Mouse (Mus musculus) liver, adult (tissue): ENCODE results near the gene Gjb5.

ENCODE experiments used
- GATA4 ChIP-seq: IDR thresholded peaks from 2 replicates; pipeline ENCODE4 v1.6.1; 2014; ENCODE audit warnings: mild to moderate bottlenecking, low read length; ENCODE audit not compliant: insufficient replicate concordance

Gene Gjb5

DNA sequence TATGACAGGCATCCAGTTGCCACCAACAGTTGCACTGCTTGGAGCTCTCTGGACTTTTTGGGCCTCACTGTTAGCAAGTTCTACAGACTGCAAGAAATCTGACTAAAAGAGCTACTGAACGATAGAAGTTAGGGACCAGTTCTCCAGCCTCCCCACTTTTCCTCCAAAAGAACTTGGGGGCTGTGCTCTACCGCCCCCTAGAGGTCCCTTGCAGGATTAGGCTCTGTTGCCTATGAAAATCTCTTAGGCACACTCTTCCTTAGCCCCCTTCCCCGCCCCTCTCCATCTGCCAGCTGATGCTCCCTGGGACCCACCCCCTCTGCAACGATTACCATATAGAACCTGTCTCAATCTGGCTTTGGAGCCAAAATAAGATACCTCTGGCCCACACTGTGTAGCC, 5.3 kb upstream of the Gjb5 start:
- TF ChIP-seq GATA4: no peak

GRCm38 (mm10) chr4:127362520-127362919, 4.5 kb upstream of the Gjb5 start:
- no peak for TF ChIP-seq GATA4

- TF ChIP-seq GATA4: no peak
These were observed 3.2 kb downstream of the Gjb5 start for GRCm38 (mm10) chr4:127354506-127355485.

GRCm38 (mm10) chr4:127353951-127354438, 4.0 kb downstream of the Gjb5 start, which contains the start of gene Gjb4:
Gene Gjb4 (minus strand): TSS chr4:127354081.
- no peak for TF ChIP-seq GATA4

DNA sequence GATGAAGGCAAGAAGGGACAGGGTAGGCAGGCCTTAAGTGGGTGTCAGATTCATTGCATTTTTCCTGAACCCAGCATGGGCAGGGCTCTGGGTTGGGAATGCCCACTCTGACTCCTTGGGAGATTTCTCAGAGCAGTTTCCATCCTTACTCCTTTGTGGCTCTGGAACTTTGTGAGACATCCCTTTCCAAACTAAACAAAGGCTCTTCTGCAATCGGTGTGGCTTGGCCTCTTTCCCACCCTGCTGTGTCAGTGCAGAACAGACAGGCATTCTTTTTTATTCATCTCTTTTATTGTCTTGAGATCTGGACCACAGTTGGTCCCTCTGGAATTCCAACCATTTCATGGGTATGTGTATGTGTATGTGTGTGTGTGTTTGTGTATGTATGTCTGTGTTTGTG, 5.4 kb downstream of the Gjb5 start:
- TF ChIP-seq GATA4: no peak

DNA sequence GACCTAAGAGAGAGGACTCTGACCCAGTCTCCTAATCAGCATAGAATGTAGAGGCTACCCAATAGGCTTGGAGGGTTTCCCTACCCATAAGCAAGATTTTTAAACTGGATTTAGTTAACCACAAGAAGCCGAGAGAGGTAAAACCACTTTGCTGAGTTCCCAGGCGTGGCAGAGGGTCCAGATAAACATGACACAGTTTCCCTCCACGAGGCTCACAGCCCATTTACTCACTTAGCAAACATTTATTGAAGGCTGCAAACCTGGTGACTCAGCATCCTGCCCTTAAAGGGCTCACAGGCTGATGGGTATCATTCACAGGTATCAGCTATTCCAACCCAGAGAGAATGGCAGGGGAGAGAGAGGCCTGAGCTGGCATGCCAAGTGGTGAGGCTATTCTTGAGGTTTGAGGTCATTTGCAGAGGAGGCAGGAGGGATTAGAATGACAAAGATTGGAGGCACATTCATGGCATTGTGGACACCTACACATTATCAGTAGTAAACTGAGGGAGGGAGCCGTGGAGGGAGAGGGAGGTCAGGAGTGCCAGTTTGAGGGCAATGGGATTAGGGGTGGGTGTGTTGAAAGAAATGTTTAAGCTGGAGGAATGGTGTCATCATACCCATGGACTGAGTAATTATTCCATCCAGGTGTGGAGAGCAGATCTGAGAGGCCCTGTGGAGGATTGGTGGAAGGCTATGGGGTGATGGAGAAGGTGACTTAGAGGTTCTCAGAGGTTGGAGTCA, 8.3 kb downstream of the Gjb5 start:
- TF ChIP-seq GATA4: no peak

GRCm38 (mm10) chr4:127345000-127345399, 13.0 kb downstream of the Gjb5 start:
- no peak for TF ChIP-seq GATA4

DNA sequence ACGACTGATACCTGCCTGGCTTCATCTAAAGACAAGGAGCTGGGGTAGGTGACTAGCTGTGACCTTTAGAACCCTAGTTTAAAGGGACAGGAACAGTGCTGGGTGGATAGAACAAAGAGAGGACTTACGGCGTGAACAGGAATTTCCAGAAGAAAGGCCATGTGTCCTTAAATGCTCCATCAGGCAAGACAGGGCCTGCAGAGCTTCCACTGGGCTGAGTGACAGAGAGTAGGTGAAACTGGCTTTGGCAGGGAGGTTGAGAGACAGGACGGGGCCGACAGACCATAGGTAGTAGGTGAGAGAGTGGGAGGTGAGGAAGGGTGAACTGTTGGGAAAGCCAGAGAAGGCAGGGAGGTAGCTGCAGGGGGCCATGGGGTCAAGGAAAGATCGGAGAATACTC, 16.6 kb downstream of the Gjb5 start:
- no peak for TF ChIP-seq GATA4

- TF ChIP-seq GATA4: no peak
These were observed 20.3 kb downstream of the Gjb5 start for GRCm38 (mm10) chr4:127337668-127338067.

- no peak for TF ChIP-seq GATA4
These were observed 23.0 kb downstream of the Gjb5 start for GRCm38 (mm10) chr4:127334870-127335504.

DNA sequence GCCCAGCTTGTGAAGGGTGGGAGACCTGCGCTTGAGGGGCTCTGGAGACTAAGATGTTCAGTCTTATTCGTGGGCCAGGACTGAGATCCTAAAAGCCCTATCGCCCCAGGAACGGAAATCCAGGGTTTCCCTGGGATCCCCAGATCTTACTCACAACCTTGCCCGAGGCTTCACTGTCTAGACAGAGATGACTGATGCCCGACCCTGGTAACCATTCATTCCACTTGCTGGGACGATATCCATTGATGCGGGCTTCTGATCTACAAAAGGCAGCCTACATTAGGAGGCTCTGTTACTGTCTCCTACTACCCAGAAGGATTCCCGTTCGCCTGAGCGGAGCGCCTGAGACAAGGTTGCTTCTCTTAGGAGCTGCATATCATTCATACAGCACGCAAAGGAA, 26.8 kb downstream of the Gjb5 start:
- TF ChIP-seq GATA4: no peak

DNA sequence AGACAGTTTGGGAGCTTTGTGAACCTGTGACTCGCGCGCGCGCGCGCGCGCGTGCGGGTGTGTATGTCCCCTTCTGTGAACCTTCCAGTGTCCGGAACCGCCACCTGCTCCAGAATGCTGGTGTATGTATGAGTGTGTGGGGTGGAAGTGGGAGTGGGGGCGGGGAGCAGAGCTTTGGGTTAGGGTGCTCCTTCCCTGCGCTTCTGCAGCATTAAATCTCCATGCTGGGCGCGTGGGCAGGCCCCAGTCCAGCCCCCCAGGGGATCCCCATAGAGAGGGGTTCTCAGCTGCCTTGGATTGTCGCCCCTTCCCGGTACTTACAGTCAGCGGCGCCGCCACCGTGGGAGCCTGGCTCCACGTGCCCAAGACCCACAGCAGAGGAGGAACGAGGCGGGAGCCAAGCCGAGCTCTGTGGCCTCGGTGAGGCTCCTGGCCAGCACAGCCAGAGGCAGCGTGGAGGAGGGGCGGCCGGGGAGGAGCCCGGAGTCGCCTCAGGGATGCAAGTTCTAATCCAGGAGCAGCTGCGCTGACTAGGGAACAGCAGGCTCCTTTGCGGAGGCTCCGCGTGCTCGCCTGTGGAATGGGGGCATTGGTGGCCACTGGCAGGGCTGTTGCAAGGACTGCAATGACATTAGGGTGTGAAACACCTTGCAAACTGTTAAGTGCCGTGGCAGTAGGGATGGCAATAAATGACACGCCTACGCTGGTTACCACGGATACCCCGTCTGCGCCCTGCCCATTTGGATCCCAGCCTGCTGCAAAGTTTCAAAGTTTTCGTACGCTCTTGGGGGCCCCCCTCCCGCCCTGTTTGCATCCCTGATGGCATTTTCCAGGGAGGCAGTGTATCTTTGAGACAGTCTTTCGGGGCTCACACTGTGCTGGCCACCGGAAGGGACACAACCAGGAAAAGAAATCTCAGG, 27.5 kb downstream of the Gjb5 start, which contains the start of gene Gjb3:
Gjb3 (minus strand) TSS at position 664 of the 920 bp plus-strand sequence.
- no peak for TF ChIP-seq GATA4

- TF ChIP-seq GATA4: no peak
These were observed 28.2 kb downstream of the Gjb5 start for GRCm38 (mm10) chr4:127329751-127330150.

DNA sequence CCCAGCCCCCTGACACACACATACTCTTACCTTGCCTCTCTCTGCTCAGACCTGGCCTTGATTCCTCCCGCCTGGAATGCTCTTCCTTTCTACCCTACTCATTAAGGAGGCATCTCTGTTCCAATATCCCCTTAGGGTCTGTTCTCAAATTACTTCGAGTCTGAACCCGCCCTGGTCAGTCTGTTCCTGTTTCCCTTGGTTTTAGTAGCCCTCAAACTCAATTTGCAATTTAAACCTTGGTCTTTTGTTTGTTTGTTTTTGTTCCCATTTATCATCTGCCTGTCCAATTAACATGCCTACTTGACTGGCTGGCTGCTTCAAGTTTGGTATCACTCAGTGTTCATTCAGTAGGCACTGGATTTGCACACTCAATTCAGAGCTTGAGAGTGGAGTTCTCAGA, 28.9 kb downstream of the Gjb5 start:
- no peak for TF ChIP-seq GATA4

GRCm38 (mm10) chr4:127328378-127328777, 29.6 kb downstream of the Gjb5 start:
- no peak for TF ChIP-seq GATA4

DNA sequence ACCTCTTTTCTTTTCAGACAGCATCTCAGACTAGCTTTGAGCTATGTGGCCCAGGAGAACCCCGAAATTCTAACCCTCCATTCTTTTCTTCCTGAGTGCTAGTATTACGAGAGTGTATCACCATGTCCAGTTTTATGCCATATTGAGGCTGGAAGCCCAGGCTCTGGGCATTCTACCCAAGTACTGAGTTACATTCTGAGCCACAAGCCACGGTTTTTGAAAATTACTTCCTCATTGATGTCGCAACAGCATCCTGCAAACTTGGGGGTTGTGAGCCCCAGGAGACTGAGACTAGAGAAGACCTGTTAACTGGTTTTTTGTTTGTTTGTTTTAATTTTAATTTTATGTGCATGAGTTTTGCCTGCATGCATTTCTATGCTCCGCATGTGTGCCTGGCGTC, 30.2 kb downstream of the Gjb5 start:
- TF ChIP-seq GATA4: no peak
